Mouse (Mus musculus) midbrain, embryonic 12.5 days (tissue): Measurements from ENCODE around the gene Tti1. TPM values are rescaled to one million over a fixed set of nuclear protein-coding genes. Genes with fewer than 3 reads are reported as not detected.

Source experiments
- ATAC-seq: fragments of 200-750 bp; cut with Nextera tagmentation; 2 replicates; pipeline ENCODE4 v1.8.0; 2017; ENCODE audit warnings: low read depth, moderate TSS enrichment, moderate library complexity; ENCODE audit not compliant: low FRiP score
- H3K27ac ChIP-seq: fragments of 300-500 bp; sonication (generic); replicated peaks from 2 replicates; pipeline ENCODE4 v1.5.1; 2016; ENCODE audit warnings: mild to moderate bottlenecking
- H3K27me3 ChIP-seq: fragments of 300-500 bp; sonication (generic); 2 replicates; pipeline ENCODE4 v1.6.1; 2016; ENCODE audit warnings: mild to moderate bottlenecking
- H3K36me3 ChIP-seq: fragments of 300-500 bp; sonication (generic); 2 replicates; pipeline ENCODE4 v1.6.1; 2016
- H3K4me1 ChIP-seq: fragments of 300-500 bp; sonication (generic); 2 replicates; pipeline ENCODE4 v1.6.1; 2016
- H3K4me2 ChIP-seq: fragments of 300-500 bp; sonication (generic); replicated peaks from 2 replicates; pipeline ENCODE4 v1.6.1; 2016; ENCODE audit warnings: mild to moderate bottlenecking, moderate library complexity
- H3K4me3 ChIP-seq: fragments of 300-500 bp; sonication (generic); 2 replicates; pipeline ENCODE4 v1.5.1; 2016; ENCODE audit warnings: mild to moderate bottlenecking
- H3K9ac ChIP-seq: fragments of 300-500 bp; sonication (generic); replicated peaks from 2 replicates; pipeline ENCODE4 v1.6.1; 2016; ENCODE audit warnings: mild to moderate bottlenecking, moderate library complexity
- H3K9me3 ChIP-seq: fragments of 300-500 bp; sonication (generic); 2 replicates; pipeline ENCODE4 v1.6.1; 2016; ENCODE audit warnings: mild to moderate bottlenecking
- WGBS: fragments of 180-500 bp; shearing (Covaris S2); methylation state at CpG from one replicate; pipeline ENCODE4 v1.1.7; 2016; 5-methylcytosine and 5-hydroxymethylcytosine counted together
- polyA plus RNA-seq: library from polyadenylated mRNA; unstranded; fragments of >200 nt; fragmentation: Nextera tagmentation; extraction: Ambion mirVana; gene quantifications from 2 replicates; pipeline ENCODE4 v1.2.1, GENCODE M21; 2016

The Tti1 gene
- polyA plus RNA-seq, 1 experiment from 2014 or later: 29.3 TPM

- Histone ChIP-seq H3K9ac (no peak overlapping the region), H3K27ac (peak overlapping the region; percentile 15; the same call in 1 of the 2 replicates), H3K9me3 (no peaks in the 10 kb centered on the region), H3K36me3 (no peaks in the 10 kb centered on the region), H3K27me3 (0 out of 2 replicates have a peak, but pooled peaks cover 5% of the 10 kb centered on the region), H3K4me3 (no peak overlapping the region), H3K4me2 (no peak overlapping the region), H3K4me1 (peaks cover 16% of the 10 kb centered on the region)
- WGBS: 6% methylated on average over 2 of the region's 2 CpGs
- no peak for ATAC-seq
Observed at GRCm38 (mm10) chr2:157957707-157958108, 70.5 kb downstream of the Tti1 start.

- Histone ChIP-seq H3K36me3 (no peaks in the 10 kb centered on the region), H3K4me2 (no peak overlapping the region), H3K9me3 (no peaks in the 10 kb centered on the region), H3K9ac (no peak overlapping the region), H3K27ac (no peak overlapping the region), H3K4me1 (peaks cover 16% of the 10 kb centered on the region), H3K27me3 (0 out of 2 replicates have a peak, but pooled peaks cover 5% of the 10 kb centered on the region), H3K4me3 (no peak overlapping the region)
- WGBS: 79% methylated on average over 5 of the region's 5 CpGs
- no peak for ATAC-seq
Observed at GRCm38 (mm10) chr2:157953978-157954377, 74.3 kb downstream of the Tti1 start.

- peak overlapping the region; percentile 79 for H3K9ac ChIP-seq
- peaks cover 41% of the 10 kb centered on the region for H3K27me3 ChIP-seq
- no peaks in the 10 kb centered on the region for H3K36me3 ChIP-seq
- H3K9me3 ChIP-seq: no peaks in the 10 kb centered on the region
- H3K4me1 ChIP-seq: peaks cover 27% of the 10 kb centered on the region
- H3K4me3 ChIP-seq: peak overlapping the region; percentile 54
- ATAC-seq: peak; percentile 40; the same call in 1 of the 2 replicates
- WGBS: 10% methylated on average over 37 of the region's 37 CpGs
- H3K27ac ChIP-seq: 0 out of 2 replicates have a peak overlapping the region, but pooled peaks have one; percentile 15
- peak overlapping the region; percentile 89 for H3K4me2 ChIP-seq
Observed at GRCm38 (mm10) chr2:157944156-157944893, 83.9 kb downstream of the Tti1 start.

GRCm38 (mm10) chr2:157943514-157944155 is 84.6 kb downstream of the Tti1 start:
- ATAC-seq: peak; percentile 82
- H3K9me3 ChIP-seq: no peaks in the 10 kb centered on the region
- H3K4me3 ChIP-seq: peak overlapping the region; percentile 54
- H3K4me1 ChIP-seq: peaks cover 27% of the 10 kb centered on the region
- H3K9ac ChIP-seq: peak overlapping the region; percentile 79
- H3K27ac ChIP-seq: 0 out of 2 replicates have a peak overlapping the region, but pooled peaks have one; percentile 15
- no peaks in the 10 kb centered on the region for H3K36me3 ChIP-seq
- 1% methylated on average over 47 of the region's 47 CpGs for WGBS
- peak overlapping the region; percentile 89 for H3K4me2 ChIP-seq
- H3K27me3 ChIP-seq: peaks cover 47% of the 10 kb centered on the region

- Histone ChIP-seq H3K4me3 (no peak overlapping the region), H3K9ac (0 out of 2 replicates have a peak overlapping the region, but pooled peaks have one; percentile 17), H3K27ac (no peak overlapping the region), H3K36me3 (0 out of 2 replicates have a peak, but pooled peaks cover 3% of the 10 kb centered on the region), H3K4me2 (peak overlapping the region; percentile 32), H3K27me3 (peaks cover 49% of the 10 kb centered on the region), H3K4me1 (peaks cover 27% of the 10 kb centered on the region), H3K9me3 (no peaks in the 10 kb centered on the region)
- ATAC-seq: no peak
- WGBS: 8% methylated on average over 18 of the region's 18 CpGs
Observed at GRCm38 (mm10) chr2:157940586-157941185, 87.5 kb downstream of the Tti1 start.

- Histone ChIP-seq H3K9me3 (no peaks in the 10 kb centered on the region), H3K9ac (no peak overlapping the region), H3K4me3 (no peak overlapping the region), H3K36me3 (0 out of 2 replicates have a peak, but pooled peaks cover 3% of the 10 kb centered on the region), H3K4me1 (peaks cover 15% of the 10 kb centered on the region), H3K4me2 (no peak overlapping the region), H3K27me3 (peaks cover 31% of the 10 kb centered on the region), H3K27ac (no peak overlapping the region)
- WGBS: 84% methylated on average over 4 of the region's 4 CpGs
- no peak for ATAC-seq
Observed at GRCm38 (mm10) chr2:157936676-157937075, 91.6 kb downstream of the Tti1 start.

- Histone ChIP-seq H3K27me3 (peaks cover 20% of the 10 kb centered on the region), H3K27ac (no peak overlapping the region), H3K36me3 (0 out of 2 replicates have a peak, but pooled peaks cover 3% of the 10 kb centered on the region), H3K9me3 (no peaks in the 10 kb centered on the region), H3K4me1 (peaks cover 8% of the 10 kb centered on the region), H3K4me2 (no peak overlapping the region), H3K4me3 (no peak overlapping the region), H3K9ac (no peak overlapping the region)
- 75% methylated on average over 11 of the region's 11 CpGs for WGBS
- no peak for ATAC-seq
Observed at GRCm38 (mm10) chr2:157935444-157936171, 92.6 kb downstream of the Tti1 start.

- Histone ChIP-seq H3K27me3 (no peaks in the 10 kb centered on the region), H3K27ac (no peak overlapping the region), H3K4me3 (no peak overlapping the region), H3K9ac (no peak overlapping the region), H3K9me3 (no peaks in the 10 kb centered on the region), H3K4me2 (no peak overlapping the region), H3K36me3 (0 out of 2 replicates have a peak, but pooled peaks cover 3% of the 10 kb centered on the region), H3K4me1 (peaks cover 18% of the 10 kb centered on the region)
- 75% methylated on average over 4 of the region's 4 CpGs for WGBS
- ATAC-seq: no peak
Observed at GRCm38 (mm10) chr2:157932655-157933054, 95.6 kb downstream of the Tti1 start.

Other genes starting within 250 kb of the Tti1 start
- gene Vstm2l, start 113.8 kb downstream of the Tti1 start, polyA plus RNA-seq: 8.9 and 9.3 TPM in 2 replicates
- 57.9 and 61.6 TPM in 2 replicates for gene Rprd1b, start 64 bp upstream of the Tti1 start, polyA plus RNA-seq
- 12.0 and 16.2 TPM in 2 replicates for gene Tgm2, start 118.0 kb upstream of the Tti1 start, polyA plus RNA-seq
- gene D630003M21Rik, start 200.8 kb upstream of the Tti1 start, polyA plus RNA-seq: 3.3 and 4.3 TPM in 2 replicates
- gene Bpi, start 229.7 kb upstream of the Tti1 start, polyA plus RNA-seq: not detected in 2 replicates